Mouse (Mus musculus): ENCODE data around the gene Efcab9. TPM values are rescaled to one million over a fixed set of nuclear protein-coding genes. Genes with fewer than 3 reads are reported as not detected.

Gene Efcab9
- polyA plus RNA-seq, 1 experiment from 2014 or later: not detected

Other genes starting within 250 kb of the Efcab9 start
- 1,672 and 2,000 TPM in 2 replicates for gene Hba-a1, start 248.6 kb downstream of the Efcab9 start, polyA plus RNA-seq (2016; fragmentation: Nextera tagmentation; extraction: Ambion mirVana)
- gene Hbq1b, start 245.1 kb downstream of the Efcab9 start, polyA plus RNA-seq (2016; fragmentation: Nextera tagmentation; extraction: Ambion mirVana): 3.9 and 6.1 TPM in 2 replicates
- gene Hba-a2, start 235.6 kb downstream of the Efcab9 start, polyA plus RNA-seq (2016; fragmentation: Nextera tagmentation; extraction: Ambion mirVana): 3,087 and 3,755 TPM in 2 replicates
- not detected in 2 replicates for gene Hbq1a, start 232.0 kb downstream of the Efcab9 start, polyA plus RNA-seq (2016; fragmentation: Nextera tagmentation; extraction: Ambion mirVana)
- 28.3 and 29.6 TPM in 2 replicates for gene Sh3pxd2b, start 184.3 kb downstream of the Efcab9 start, polyA plus RNA-seq (2016; fragmentation: Nextera tagmentation; extraction: Ambion mirVana)
- gene Ubtd2, start 76.7 kb downstream of the Efcab9 start, polyA plus RNA-seq (2016; fragmentation: Nextera tagmentation; extraction: Ambion mirVana): 75.2 and 84.0 TPM in 2 replicates
- gene Stk10, start 1.2 kb upstream of the Efcab9 start, polyA plus RNA-seq (2016; fragmentation: Nextera tagmentation; extraction: Ambion mirVana): 2.2 and 3.0 TPM in 2 replicates
- 88.8 and 93.2 TPM in 2 replicates for gene Fbxw11, start 110.6 kb upstream of the Efcab9 start, polyA plus RNA-seq (2016; fragmentation: Nextera tagmentation; extraction: Ambion mirVana)

Measured in embryonic facial prominence, embryonic 10.5 days (tissue).